Mouse (Mus musculus) megakaryocyte-erythroid progenitor cell, adult 5-6 weeks (primary cell): ENCODE results near the gene Ccn6. TPM values are rescaled to one million over a fixed set of nuclear protein-coding genes. Genes with fewer than 3 reads are reported as not detected.
"Not testable (repeated sequence)": the region's sequence is repeated elsewhere in the genome, so short reads cannot be mapped to it uniquely, and the experiment has no call there.

Source experiments
- ATAC-seq: replicated peaks from 2 replicates; pipeline ENCODE4 v1.8.0; 2016; ENCODE audit warnings: mild to moderate bottlenecking, inconsistent platforms; ENCODE audit not compliant: severe bottlenecking, poor library complexity, low FRiP score, low TSS enrichment
- total RNA-seq, 2 experiments: library from RNA; stranded (forward) in 1 of 2; stranded (reverse) in 1 of 2; fragments of 200-1000, 215-1000 nt in 1 of 2; fragments of >200 nt in 1 of 2; fragmentation: Nextera tagmentation in 1 of 2; gene quantifications; 2 replicates each; pipeline ENCODE4 v1.2.3; 2014 to 2017

Ccn6 gene
- total RNA-seq (2014; fragmentation: Nextera tagmentation) (not detected in 2 replicates), total RNA-seq (2017) (not detected in 2 replicates)

DNA sequence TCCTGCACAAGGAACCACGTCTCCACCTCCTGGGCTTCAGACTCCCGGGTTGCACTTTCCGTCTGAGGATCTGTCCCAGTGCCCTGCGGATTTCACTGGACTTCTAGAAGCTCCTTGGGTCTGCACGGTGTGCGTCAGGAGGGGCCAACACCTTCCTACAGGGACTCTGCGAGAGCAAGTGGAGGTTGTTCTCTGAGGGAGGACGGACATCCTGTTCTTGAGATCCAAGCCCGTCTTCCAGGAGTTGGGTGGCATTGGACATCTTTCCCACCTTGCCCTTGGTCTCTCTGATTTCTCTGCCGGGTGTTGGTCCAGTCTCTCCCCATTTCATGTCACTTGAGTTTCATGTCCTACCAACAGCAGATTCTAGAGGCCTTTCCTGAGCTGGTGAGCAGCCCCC is at the start of gene Ccn6:
Gene Ccn6 (minus strand): TSS at position 101 of the 400 bp plus-strand sequence.
- no peak for ATAC-seq

DNA sequence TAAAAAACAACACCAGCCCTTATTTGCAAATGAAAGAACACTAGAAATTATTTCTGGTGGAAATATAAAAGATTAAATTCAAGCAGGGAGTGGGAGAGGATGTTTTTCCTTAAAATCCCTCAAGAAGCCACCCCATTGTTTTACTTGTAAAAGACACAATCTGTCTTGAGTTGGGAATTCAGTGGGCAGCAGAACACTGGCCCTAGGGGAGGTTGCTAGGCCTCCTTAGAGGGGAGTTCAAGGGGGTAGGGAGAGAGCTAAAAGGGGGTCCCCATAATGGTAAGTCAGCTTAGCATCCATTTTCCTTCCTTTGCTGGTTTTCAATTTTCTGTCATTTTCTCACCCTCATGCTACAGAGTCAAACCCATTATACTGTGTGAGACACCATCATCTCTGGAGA is 46.4 kb upstream of the Ccn6 start:
- ATAC-seq = no peak

DNA sequence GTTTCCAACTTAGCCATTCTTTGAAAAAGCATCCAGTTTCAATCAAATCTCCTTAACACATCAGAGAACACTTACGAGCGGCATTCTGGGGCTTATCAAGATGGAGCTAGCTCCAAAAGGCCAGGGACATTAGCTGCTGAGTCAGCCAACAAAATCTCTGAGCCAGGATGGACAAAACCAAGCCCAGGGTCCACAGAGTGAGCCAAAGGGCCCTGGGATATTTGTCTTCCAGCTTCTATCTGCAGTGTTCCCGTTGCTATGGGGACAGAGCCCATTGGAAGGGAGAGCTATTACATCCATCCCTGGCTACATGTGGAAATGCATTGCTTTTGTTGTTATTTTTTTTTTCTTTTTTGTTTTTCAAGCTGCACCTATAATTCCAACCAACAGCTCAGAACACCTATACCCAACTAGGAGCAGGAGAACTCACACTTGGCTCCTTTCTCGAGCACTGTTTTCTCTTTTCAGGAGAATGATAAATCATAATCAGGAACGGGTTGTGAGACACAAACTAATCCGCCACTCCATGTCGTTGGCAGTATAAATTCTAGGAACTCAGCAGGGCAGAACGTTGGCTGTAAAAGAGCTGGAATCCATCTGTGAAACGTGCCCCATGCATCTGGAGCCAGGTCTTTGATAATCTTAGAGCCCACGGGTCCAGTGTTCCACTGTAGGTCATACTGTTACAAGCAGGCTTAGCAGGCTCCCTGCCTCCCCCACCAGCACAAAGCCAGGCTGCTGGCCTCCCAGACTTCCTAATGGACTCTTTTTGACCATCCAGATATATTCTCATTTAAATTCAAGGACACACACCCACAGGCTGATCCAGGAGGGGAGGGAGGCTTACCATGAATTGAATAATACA is 45.8 kb upstream of the Ccn6 start:
- ATAC-seq = no peak

DNA sequence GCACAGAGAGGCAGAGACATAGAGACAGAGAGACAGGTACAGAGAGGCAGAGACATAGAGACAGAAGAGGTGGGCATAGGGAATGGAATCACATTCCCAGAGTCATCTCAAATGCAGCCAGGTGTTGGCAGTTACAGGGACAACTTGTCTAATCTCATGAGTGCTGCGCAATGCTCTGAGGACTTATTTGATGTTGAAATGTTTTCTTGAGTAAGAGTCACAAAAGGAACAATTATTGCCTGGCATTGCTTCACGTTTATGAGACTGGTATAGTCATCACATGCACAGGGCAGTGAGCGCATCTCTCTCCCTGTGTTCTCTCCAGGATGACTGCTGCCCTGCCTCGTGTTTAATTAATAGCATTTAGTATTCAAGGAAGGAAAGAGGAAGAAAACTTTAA is 45.1 kb upstream of the Ccn6 start:
- no peak for ATAC-seq

DNA sequence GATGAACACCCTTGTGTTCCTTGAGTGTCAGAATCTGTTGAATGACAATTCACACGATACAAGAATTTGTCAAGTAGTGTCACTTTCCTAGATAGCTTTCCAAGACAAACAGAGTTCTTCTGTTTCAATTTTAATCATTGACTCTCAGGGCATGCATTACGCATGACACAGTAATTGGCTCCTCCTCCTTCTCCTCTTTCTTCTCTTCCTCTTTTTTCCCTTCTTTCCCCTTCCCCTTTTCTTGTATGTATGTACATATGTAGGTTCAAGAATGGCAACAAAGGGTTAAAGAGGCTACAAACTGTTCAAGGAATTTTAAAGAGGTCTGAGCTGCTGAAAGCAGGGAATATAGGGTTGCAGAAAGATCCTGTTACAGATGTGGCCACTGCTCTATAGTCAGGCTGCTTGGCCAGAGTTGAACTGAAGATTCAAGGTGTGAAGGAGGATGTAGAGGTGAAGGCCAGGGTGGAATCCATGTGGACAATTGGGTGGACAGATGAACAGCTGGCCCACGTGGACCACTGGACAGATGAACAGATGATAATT is 43.8 kb upstream of the Ccn6 start:
- ATAC-seq = no peak

DNA sequence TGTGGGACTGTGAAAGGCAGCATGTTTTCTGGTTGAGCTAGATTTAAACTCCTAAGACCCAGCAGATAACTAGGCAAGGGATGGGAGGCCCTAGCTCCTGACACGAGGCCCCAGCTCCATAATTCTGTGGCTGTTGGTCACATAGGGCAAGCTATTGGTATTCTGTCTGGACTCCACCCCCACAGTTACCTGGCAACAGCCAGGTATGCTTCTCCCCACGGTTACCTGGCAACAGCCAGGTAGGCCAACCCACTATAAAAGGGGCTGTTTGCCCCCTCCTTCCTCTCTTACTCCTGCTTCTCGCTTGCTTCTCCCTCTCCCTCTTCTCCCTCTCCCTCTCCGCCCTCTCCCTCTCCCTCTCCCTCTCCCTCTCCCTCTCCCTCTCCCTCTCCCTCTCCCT is 38.9 kb upstream of the Ccn6 start:
- ATAC-seq = no peak

DNA sequence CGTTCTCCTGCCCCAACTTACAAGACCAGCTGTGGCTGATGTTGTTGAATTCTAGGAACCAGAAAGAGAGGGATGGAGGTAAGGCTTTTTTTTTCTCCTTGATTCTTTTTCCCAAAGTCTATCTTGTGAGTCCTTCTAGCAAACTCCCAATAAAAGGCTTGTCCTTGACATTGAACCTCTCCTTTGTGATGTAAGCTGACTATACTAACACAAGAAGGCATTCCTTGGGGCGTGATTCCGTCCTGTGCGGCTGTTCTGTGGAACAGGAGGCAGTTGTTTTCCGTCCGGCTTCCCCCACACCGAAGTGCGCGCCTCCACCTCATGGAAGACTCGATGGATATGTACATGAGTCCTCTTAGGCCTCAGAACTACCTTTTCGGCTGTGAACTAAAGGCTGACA is 34.6 kb upstream of the Ccn6 start:
- not testable (repeated sequence) for ATAC-seq

DNA sequence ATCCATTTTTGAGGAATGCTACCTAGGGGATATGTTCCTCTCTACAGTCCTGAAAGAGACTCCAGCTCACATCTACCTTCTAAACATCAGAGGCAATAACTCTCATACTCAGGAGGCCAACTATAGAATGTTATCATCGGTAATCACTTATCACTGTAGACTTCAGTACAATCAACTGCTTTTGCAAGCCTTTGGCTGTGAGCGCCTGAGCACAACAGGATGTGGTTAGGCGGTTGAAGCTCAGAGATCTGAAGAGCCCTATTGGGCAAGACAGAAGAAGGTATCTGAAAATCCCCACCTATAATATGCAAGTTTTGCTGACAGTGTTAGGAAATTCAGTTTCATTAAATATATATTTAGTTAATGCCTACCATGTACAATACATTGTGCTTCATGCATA is 29.1 kb upstream of the Ccn6 start:
- ATAC-seq = peak; percentile 47; the same call in 1 of the 2 replicates

DNA sequence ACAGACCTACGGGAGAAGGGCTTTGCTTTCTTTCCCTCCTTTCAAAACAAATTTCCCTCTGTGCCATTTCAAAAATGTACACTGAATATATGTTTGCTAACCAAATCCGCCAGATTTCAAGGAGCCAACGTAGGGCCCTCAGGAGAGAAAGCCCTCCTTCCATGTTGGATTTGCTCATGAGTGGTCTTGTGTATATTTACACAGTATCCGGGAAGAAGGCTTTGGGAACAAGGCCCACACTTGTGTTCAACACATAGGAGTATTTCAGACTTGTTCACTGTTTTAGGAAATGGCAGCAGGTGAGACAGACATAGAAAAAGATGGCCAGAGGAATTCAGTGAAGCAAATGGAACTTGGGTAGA is 21.9 kb upstream of the Ccn6 start:
- no peak for ATAC-seq

DNA sequence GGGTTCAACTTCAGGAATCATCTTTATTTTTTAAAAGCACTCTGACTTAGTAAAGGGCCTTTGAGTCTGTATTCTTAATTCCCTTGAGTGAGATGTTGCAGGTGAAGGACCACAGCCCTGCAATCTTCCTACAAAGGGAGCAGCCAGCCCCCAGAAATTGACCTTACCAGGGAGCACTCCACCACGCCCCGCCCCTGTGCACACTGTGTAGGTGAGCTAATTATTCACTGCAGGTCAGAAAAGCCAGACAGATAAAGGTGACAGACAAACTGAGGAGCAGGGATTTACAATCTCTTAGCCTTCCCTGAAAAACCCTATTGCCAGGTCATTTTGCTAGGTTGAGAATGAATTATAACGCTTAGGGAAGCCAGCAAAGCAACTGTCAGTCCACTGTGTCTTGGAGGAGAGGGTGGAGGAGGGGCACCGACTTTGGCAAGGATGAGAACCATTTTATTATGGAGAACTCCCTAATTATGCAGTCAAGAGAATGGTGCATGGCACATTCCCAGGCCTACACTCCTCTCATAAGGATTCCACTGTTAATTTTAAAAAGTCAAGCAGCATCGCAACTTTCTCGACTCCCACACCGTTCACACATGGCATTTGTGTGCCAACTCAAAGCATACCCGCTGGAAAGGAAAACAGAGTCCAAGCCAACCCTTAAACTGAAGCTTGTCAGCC is 21.4 kb upstream of the Ccn6 start:
- ATAC-seq = no peak

DNA sequence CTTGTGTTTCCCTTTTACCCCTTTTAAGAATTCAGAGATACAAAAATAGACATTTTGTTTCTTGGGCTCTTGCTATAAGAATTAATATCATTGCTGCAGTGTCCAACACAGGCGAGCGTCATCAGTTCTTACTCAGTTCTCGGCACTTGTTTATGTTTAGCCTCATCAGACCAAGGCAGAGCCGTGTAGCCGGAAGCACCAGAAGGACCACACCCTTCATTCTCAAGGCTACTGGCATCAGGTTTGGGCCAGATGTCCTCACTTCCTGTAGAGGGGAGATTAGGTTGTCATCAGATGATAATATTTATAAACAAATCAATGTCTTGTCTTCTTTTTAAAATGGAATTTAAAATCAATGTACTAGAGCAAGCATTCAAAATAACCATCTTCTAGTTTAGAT is 13.4 kb upstream of the Ccn6 start:
- ATAC-seq = no peak

DNA sequence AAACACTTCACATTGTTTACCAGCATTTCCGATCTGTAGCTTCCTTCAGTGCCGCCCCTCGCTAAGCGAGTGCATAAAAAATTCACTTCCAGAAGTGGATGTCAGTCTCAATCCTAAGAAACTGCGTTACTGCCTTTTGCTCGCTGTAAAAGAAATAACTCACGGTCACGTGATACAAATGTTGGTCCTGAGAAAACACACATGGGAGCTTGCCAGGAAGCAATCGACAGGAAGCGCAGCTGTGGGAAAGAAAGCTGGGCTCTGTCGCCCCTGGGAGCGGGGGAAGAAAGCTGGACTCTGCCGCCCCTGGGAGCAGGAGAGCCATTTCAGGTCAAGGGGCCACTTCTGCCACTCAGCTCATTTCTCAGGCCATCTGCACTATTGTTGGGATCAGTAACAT is 9.5 kb upstream of the Ccn6 start:
- no peak for ATAC-seq

DNA sequence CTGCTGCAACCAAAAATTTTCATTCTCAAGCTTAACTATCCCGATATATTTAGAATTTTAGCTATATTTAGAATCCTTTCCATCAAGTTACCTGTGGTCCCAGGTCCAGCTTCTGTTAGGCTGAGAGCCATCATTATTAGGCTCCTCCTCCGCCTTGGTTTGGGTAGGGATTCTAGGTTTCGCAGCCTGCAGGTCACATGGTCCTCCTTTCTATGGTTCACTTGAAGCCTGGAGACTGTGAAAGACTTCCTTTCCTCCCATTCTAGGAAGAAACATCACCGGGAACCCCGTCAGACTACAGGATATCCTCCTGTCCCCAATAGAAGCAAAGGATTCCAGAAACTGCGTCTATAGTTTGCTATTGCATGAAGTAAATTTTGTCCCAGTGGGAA is 8.9 kb upstream of the Ccn6 start:
- ATAC-seq = no peak

DNA sequence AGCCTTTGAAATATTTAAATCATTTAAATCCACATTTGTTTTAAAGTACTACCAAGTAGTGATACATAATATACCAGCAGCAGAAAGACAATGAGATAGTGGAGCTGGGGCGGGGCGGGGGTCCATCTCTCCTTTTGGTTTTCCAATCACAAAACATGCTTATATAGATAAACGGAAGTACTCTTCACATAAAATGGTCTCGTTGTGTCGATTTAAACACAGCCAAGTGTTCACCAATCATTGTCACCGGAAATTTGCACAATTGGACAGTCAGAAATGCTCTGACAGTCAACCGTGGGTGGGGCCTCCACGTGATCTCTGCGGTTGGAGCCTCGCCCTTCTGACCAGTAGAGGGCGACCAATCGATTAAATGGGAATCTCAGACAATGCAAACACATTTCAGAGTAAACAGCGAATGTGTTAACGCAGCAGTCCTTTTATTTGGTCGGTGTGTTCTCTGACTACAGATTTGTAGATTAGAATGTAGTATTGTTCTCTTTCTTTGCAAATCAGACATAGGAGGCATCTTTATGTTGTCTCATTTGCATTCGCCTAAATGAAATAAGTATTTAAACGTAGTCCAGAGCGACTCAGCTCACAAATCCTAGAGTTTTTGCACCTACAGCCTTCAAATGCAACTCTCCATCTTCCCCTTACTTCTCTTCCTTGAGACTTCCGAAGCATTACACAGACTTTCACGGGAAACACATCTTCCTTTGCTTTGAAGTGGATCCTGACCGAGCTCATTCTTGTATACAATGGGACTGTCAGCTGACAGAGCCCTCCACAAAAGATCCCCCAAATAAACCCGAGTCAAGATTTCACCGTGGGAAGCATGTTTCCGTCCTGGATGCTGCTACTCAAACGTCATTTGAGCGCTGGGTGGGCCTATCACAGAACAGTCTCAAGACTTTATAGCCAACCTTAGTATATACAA is 8.3 kb upstream of the Ccn6 start:
- ATAC-seq = peak; percentile 84

DNA sequence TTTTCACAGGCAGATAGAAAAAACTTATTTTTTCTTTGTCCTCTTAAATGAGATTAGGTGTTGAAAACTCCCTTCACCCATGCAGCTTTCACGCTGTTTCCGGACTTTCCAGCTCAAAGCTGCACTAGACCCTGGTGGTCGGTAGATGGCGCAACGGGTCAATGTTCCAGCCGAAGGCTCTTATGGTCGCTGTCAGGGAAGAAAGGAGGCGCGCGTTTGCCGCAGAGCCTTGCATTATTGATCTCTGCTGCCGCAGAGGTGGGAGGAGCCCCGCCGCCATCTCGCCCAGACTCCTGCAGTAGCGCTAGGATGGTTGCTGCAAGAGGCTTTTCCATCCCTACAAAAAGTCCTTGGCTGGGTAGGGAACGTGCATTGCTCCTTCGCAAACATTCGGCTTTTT is 7.5 kb upstream of the Ccn6 start:
- peak; percentile 93 for ATAC-seq

DNA sequence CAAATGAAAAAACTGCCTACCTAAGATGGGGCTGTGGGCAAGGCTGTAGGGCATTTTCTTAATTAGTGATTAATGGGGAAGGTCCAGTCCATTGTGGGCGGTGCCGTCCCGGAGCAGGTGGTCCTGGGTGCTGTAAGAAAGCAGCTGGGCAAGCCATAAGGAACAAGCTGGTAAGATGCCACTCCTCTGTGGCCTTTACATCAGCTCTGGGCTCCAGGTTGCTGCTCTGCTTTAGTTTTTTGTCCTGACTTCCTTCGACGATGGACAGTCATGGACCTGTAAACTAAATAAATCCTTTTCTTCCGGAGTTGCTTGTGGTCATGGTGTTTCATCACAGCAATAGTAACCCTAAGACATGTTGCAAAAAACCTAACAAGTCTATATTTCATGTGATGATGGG is 7.1 kb upstream of the Ccn6 start:
- ATAC-seq = no peak

DNA sequence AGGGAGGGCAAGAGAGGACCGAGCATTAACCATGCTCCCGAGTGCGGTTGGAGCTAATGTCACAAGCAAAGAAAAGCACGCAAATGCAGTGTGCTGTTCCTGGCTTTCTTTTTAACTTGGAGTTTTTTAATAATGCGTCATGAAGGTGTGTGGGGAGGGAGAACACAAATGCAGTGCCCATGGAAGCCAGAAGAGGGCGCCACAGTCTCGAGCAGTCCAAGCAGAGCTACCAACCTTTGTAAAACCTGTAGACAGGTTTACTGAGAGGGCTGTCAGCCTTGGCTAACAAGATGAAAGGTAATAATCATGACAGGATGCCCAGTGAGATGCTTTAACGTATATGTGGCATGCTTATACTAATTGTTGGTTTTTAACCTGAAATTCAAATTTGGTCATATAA is 6.6 kb upstream of the Ccn6 start:
- peak; percentile 60 for ATAC-seq

DNA sequence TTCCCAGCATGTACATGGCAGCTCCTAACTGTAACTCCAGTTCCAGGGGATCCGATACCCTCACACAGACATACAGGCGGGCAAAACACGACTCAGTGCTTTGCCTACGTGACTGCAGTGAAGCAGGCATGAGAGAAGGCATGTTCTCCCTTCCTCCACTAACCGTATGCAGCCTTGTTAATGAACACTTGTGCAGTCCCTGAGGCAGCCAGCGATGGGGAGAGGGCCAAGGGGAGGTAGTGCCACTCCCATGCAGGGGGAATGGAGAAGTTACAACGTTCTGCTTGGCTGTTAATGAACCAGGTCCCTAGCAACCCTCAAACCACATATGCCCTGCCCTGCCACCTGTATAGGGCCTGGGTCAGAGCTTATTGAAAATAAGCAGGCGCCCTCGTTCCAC is 6.0 kb upstream of the Ccn6 start:
- ATAC-seq = no peak

DNA sequence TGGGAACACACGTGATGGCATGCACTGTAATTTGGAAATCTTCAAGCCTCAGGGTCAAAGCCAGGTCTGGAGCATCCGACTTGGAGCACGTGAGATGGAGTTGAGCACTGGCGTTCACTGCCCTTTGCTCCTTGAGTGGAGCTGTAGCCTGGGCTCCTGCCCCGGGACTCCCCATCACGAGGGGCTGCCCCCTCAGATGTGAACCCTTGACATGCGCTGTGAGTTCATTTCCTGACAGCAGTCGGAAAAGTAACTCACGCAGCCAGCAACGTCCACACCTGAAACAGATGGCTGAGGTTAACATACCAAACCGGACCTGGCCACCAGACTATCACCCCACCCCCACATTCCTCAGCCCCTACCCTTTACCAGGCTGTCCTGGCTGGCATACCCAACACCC is 4.0 kb upstream of the Ccn6 start:
- no peak for ATAC-seq

DNA sequence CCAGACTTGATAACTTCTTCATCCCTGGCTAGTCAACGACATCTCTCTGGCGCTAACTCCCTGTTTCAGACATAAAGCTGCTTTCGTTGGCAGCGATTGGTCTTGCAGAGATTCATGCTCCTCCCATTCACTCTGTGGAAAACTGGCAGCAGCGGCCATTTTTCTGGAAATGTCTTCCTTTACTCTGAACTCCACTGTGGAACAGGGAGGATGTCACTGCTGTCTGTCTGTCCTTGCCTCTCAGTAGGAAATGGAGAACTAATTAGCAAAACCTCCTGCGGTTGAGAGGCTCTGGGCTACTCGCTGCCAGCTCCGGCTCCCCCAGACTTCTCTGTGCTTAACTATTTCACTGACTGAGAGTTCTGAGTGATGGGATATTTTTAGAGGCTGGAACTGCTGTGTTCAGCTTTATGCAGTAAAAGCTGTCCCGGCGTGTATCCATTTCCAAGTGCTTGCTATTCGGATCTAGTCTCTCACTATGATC is 2.1 kb upstream of the Ccn6 start:
- no peak for ATAC-seq
